Mouse (Mus musculus): ENCODE data around the gene Flt4.

Flt4 gene

GRCm38 (mm10) chr11:49684237-49684973 is 75.3 kb downstream of the Flt4 start:
- in situ Hi-C loops (cut with MboI; ENCODE audit: unreplicated experiment in 2 of 2), result loop anchor here in 1 of 2 experiments (25.0 kb wide), 2 partner anchors 703 to 1578 kb away; partner anchors contain the start of genes BC049762, Clk4 and Hnrnph1

GRCm38 (mm10) chr11:49695013-49695412 is 86.0 kb downstream of the Flt4 start:
- in situ Hi-C loops (cut with MboI; ENCODE audit: unreplicated experiment in 2 of 2), result loop anchor here in 1 of 2 experiments (25.0 kb wide), 2 partner anchors 692 to 1567 kb away; partner anchors contain the start of genes BC049762, Clk4 and Hnrnph1

- in situ Hi-C loops (cut with MboI; ENCODE audit: unreplicated experiment in 2 of 2), result loop anchor here in 1 of 2 experiments (25.0 kb wide), 2 partner anchors 692 to 1567 kb away; partner anchors contain the start of genes BC049762, Clk4 and Hnrnph1
These were observed 86.6 kb downstream of the Flt4 start for GRCm38 (mm10) chr11:49695695-49696094.

- in situ Hi-C loops (cut with MboI; ENCODE audit: unreplicated experiment in 2 of 2), result loop anchor here in 1 of 2 experiments (25.0 kb wide), 2 partner anchors 691 to 1566 kb away; partner anchors contain the start of genes BC049762, Clk4 and Hnrnph1
These were observed 87.4 kb downstream of the Flt4 start for GRCm38 (mm10) chr11:49696472-49696871.

GRCm38 (mm10) chr11:49697779-49698178 is 88.7 kb downstream of the Flt4 start:
- in situ Hi-C loops (cut with MboI; ENCODE audit: unreplicated experiment in 2 of 2), result loop anchor here in 1 of 2 experiments (25.0 kb wide), 2 partner anchors 690 to 1565 kb away; partner anchors contain the start of genes BC049762, Clk4 and Hnrnph1

GRCm38 (mm10) chr11:49699079-49699478 is 90.0 kb downstream of the Flt4 start:
- in situ Hi-C loops (cut with MboI; ENCODE audit: unreplicated experiment in 2 of 2), result loop anchor here in 1 of 2 experiments (25.0 kb wide), 2 partner anchors 688 to 1563 kb away; partner anchors contain the start of genes BC049762, Clk4 and Hnrnph1

- in situ Hi-C loops (cut with MboI; ENCODE audit: unreplicated experiment in 2 of 2), result loop anchor here in 1 of 2 experiments (25.0 kb wide), 2 partner anchors 435 to 915 kb away; partner anchors contain the start of gene Tbc1d9b
These were observed 93.0 kb downstream of the Flt4 start for GRCm38 (mm10) chr11:49702014-49702413.
